ENCODE assay signal across 11 mouse cellular contexts in genomic region chr14:121730966-121731365, GRCm38 (mm10).
DNase-seq lines count a peak whose midpoint lies in the region; ATAC-seq and TF ChIP-seq lines count a peak whose summit lies in the region.
"Had no signal": no experiment of that assay in that cellular context is flagged by ENCODE, and none has a peak within 500 bp of the region (broad histone marks: within the 10 kb centered on the region; RNA-seq: fewer than 3 reads in every experiment).

No protein-coding gene starts in this region.

- no peak for DNase-seq in hindbrain, embryonic 11.5 days (ENCODE audit: low spot score)
- DNase-seq in midbrain, embryonic 10.5 days (ENCODE audit: low spot score): no peak
- no peak for DNase-seq in midbrain, postnatal 0 days (ENCODE audit: low spot score)
- no peak for DNase-seq in embryo, embryonic 10 days (ENCODE audit: low spot score)
- no peak for DNase-seq in B cell, adult 2 months
- DNase-seq: kidney, adult 2 months; layer of hippocampus, adult 9-11 months had no signal

- H3K4me2 ChIP-seq in hindbrain, embryonic 11.5 days (replicated peaks; ENCODE audit: low read depth, low read length): no peak overlapping the region
- no peak overlapping the region for H3K4me2 ChIP-seq in hindbrain, embryonic 16.5 days (ENCODE audit: low read length)
- H3K4me2 ChIP-seq in midbrain, embryonic 15.5 days: no peak overlapping the region
- no peak overlapping the region for H3K4me2 ChIP-seq in intestine, embryonic 16.5 days (ENCODE audit: low read depth, low read length)
- H3K4me2 ChIP-seq in midbrain, postnatal 0 days (ENCODE audit: low read depth, low read length, poor library complexity, severe bottlenecking): no peak overlapping the region

- H3K9ac ChIP-seq in hindbrain, embryonic 11.5 days (ENCODE audit: low read depth, low read length): no peak overlapping the region
- no peak overlapping the region for H3K9ac ChIP-seq in hindbrain, embryonic 16.5 days (ENCODE audit: low read depth, low read length)
- no peak overlapping the region for H3K9ac ChIP-seq in midbrain, embryonic 15.5 days
- no peak overlapping the region for H3K9ac ChIP-seq in intestine, embryonic 16.5 days (ENCODE audit: low read depth, low read length)
- no peak overlapping the region for H3K9ac ChIP-seq in midbrain, postnatal 0 days (replicated peaks; ENCODE audit: low read length, poor library complexity, severe bottlenecking)
- H3K9ac ChIP-seq: liver, embryonic 15.5 days had no signal

- H3K27me3 ChIP-seq in hindbrain, embryonic 11.5 days (ENCODE audit: control insufficient read depth, insufficient read depth, low read length): no peaks in the 10 kb centered on the region
- H3K27me3 ChIP-seq in hindbrain, embryonic 16.5 days (replicated peaks; ENCODE audit: control insufficient read depth, insufficient read depth, low read length): no peaks in the 10 kb centered on the region
- no peaks in the 10 kb centered on the region for H3K27me3 ChIP-seq in midbrain, embryonic 10.5 days (ENCODE audit: low read depth, poor library complexity, severe bottlenecking)
- no peaks in the 10 kb centered on the region for H3K27me3 ChIP-seq in midbrain, embryonic 15.5 days (replicated peaks)
- H3K27me3 ChIP-seq in intestine, embryonic 16.5 days (replicated peaks; ENCODE audit: control insufficient read depth, insufficient read depth, low read length): no peaks in the 10 kb centered on the region
- H3K27me3 ChIP-seq in midbrain, postnatal 0 days (ENCODE audit: insufficient read depth, low read length): no peaks in the 10 kb centered on the region
- H3K27me3 ChIP-seq: liver, embryonic 15.5 days had no signal

- WGBS in hindbrain, embryonic 11.5 days: 68% methylated on average over 3 of the region's 3 CpGs
- 78% methylated on average over 3 of the region's 3 CpGs for WGBS in hindbrain, embryonic 16.5 days
- WGBS in midbrain, embryonic 10.5 days: 76% methylated on average over 3 of the region's 3 CpGs
- 91% methylated on average over 3 of the region's 3 CpGs for WGBS in midbrain, embryonic 15.5 days
- WGBS in intestine, embryonic 16.5 days: 56% methylated on average over 3 of the region's 3 CpGs
- WGBS in midbrain, postnatal 0 days: 90% methylated on average over 3 of the region's 3 CpGs

- no peaks in the 10 kb centered on the region for H3K36me3 ChIP-seq in hindbrain, embryonic 11.5 days (ENCODE audit: control insufficient read depth, insufficient read depth, low read length)
- no peaks in the 10 kb centered on the region for H3K36me3 ChIP-seq in hindbrain, embryonic 16.5 days (ENCODE audit: control insufficient read depth, insufficient read depth, low read length)
- no peaks in the 10 kb centered on the region for H3K36me3 ChIP-seq in midbrain, embryonic 10.5 days
- no peaks in the 10 kb centered on the region for H3K36me3 ChIP-seq in midbrain, embryonic 15.5 days (replicated peaks)
- no peaks in the 10 kb centered on the region for H3K36me3 ChIP-seq in intestine, embryonic 16.5 days (ENCODE audit: control insufficient read depth, insufficient read depth, low read length)
- no peaks in the 10 kb centered on the region for H3K36me3 ChIP-seq in midbrain, postnatal 0 days (ENCODE audit: insufficient read depth, low read length)
- H3K36me3 ChIP-seq: liver, embryonic 15.5 days had no signal

- H3K27ac ChIP-seq in hindbrain, embryonic 11.5 days (ENCODE audit: low read depth, low read length): no peak overlapping the region
- no peak overlapping the region for H3K27ac ChIP-seq in hindbrain, embryonic 16.5 days (ENCODE audit: low read depth, low read length)
- H3K27ac ChIP-seq in midbrain, embryonic 10.5 days (replicated peaks): peak overlapping the region; percentile 55
- no peak overlapping the region for H3K27ac ChIP-seq in midbrain, embryonic 15.5 days
- no peak overlapping the region; the same call in 1 of the 2 replicates for H3K27ac ChIP-seq in intestine, embryonic 16.5 days (ENCODE audit: low read length)
- H3K27ac ChIP-seq in midbrain, postnatal 0 days (ENCODE audit: low read depth, low read length): no peak overlapping the region
- H3K27ac ChIP-seq: liver, embryonic 15.5 days had no signal

- 0 out of 2 replicates have a peak, but pooled peaks have one; percentile 28 for ATAC-seq in hindbrain, embryonic 11.5 days (ENCODE audit: low FRiP score)
- ATAC-seq in hindbrain, embryonic 16.5 days: no peak
- no peak for ATAC-seq in midbrain, embryonic 15.5 days (replicated peaks)
- ATAC-seq in intestine, embryonic 16.5 days: peak; percentile 32; the same call in 1 of the 2 replicates
- ATAC-seq in midbrain, postnatal 0 days (ENCODE audit: low FRiP score): 0 out of 2 replicates have a peak, but pooled peaks have one; percentile 22

- H3K4me3 ChIP-seq in hindbrain, embryonic 11.5 days (ENCODE audit: low read depth, low read length): no peak overlapping the region
- no peak overlapping the region for H3K4me3 ChIP-seq in hindbrain, embryonic 16.5 days (ENCODE audit: low read length)
- no peak overlapping the region for H3K4me3 ChIP-seq in midbrain, embryonic 10.5 days
- H3K4me3 ChIP-seq in midbrain, embryonic 15.5 days: no peak overlapping the region
- H3K4me3 ChIP-seq in intestine, embryonic 16.5 days (ENCODE audit: low read length): no peak overlapping the region
- H3K4me3 ChIP-seq in midbrain, postnatal 0 days (ENCODE audit: low read depth, low read length): no peak overlapping the region
- H3K4me3 ChIP-seq: liver, embryonic 15.5 days had no signal

- H3K9me3 ChIP-seq in hindbrain, embryonic 11.5 days (ENCODE audit: control insufficient read depth, low read length): no peaks in the 10 kb centered on the region
- H3K9me3 ChIP-seq in hindbrain, embryonic 16.5 days (ENCODE audit: control insufficient read depth, low read length): no peaks in the 10 kb centered on the region
- no peaks in the 10 kb centered on the region for H3K9me3 ChIP-seq in midbrain, embryonic 10.5 days (replicated peaks)
- no peaks in the 10 kb centered on the region for H3K9me3 ChIP-seq in midbrain, embryonic 15.5 days
- no peaks in the 10 kb centered on the region for H3K9me3 ChIP-seq in intestine, embryonic 16.5 days (ENCODE audit: control insufficient read depth, low read length)
- no peaks in the 10 kb centered on the region for H3K9me3 ChIP-seq in midbrain, postnatal 0 days (ENCODE audit: low read length)
- H3K9me3 ChIP-seq: liver, embryonic 15.5 days had no signal

- no peaks in the 10 kb centered on the region for H3K4me1 ChIP-seq in hindbrain, embryonic 11.5 days (replicated peaks; ENCODE audit: control insufficient read depth, insufficient read depth, low read length)
- peaks cover 7% of the 10 kb centered on the region for H3K4me1 ChIP-seq in hindbrain, embryonic 16.5 days (ENCODE audit: control insufficient read depth, insufficient read depth, low read depth, low read length)
- H3K4me1 ChIP-seq in midbrain, embryonic 10.5 days: peaks cover 17% of the 10 kb centered on the region
- H3K4me1 ChIP-seq in midbrain, embryonic 15.5 days: peaks cover 7% of the 10 kb centered on the region; the same call in 1 of the 2 replicates
- peaks cover 18% of the 10 kb centered on the region for H3K4me1 ChIP-seq in intestine, embryonic 16.5 days (ENCODE audit: control insufficient read depth, insufficient read depth, low read length)
- H3K4me1 ChIP-seq in midbrain, postnatal 0 days (ENCODE audit: insufficient read depth, low read length): peaks cover 7% of the 10 kb centered on the region; the same call in 1 of the 2 replicates

- no peak for TF ChIP-seq CTCF in midbrain, postnatal 0 days (IDR thresholded peaks at IDR 0.05)

Comparison
In these comparisons a context has a peak if more than half of its experiments do, and no peak if none do; other contexts are left out.
1. ATAC-seq: peak in hindbrain, embryonic 11.5 days (single experiment), intestine, embryonic 16.5 days (single experiment) and midbrain, postnatal 0 days (single experiment); none in hindbrain, embryonic 16.5 days (single experiment) and midbrain, embryonic 15.5 days (single experiment).